Mouse (Mus musculus) cerebellum, postnatal 10 days (tissue): ENCODE measurements at regions not wholly inside any gene's neighbourhood (a gene's known extent, or its start where the extent isn't known, plus 50 kb on each side); places are given as distances from the start of the nearest gene placed in this dataset.
"Not testable (repeated sequence)": the region's sequence is repeated elsewhere in the genome, so short reads cannot be mapped to it uniquely, and the experiment has no call there.

ENCODE experiments used
- DNase-seq, 2 experiments: peaks; one replicate each; pipeline ENCODE4 v3.0.0; 2021; ENCODE audit warnings: mixed read lengths in 2 of 2

DNA sequence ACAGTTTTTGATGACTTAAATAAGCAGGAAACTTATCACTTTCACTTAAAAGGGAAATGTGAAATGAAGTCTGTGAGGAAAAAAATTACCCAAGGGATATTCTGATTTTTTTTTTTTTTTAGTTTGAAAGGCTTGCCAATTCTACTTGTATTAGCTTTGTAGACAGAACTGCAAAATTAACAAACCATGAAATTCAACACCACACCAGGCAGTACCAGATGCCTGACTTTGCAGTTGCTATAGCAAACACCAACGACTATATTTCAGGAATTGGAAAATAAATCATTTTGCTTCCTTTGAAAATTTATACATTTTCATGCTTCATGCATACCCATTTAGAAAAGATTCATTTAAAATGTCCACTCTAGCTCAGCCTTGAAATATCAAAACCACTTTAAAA is 1206.6 kb downstream of the Grik2 start:
- no peak for DNase-seq

DNA sequence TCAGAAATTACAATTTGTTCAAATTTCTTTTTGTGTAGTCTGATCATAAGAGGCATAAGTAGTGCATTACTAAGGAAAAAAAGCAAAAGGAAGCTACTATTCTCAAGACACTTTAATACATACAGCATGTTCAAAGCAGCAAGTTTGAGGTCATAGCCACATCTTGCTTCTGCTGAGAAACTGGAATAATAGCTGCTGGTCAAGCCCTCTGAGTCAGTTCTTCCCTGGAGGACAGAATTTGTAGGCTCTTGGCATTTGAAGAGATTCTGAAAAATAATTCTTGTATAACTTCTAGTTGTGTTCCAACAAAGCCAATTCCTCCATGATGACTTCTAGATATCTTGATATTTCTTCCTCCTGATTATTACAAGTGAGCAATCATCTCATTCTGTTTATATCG is 1207.5 kb downstream of the Grik2 start:
- no peak for DNase-seq

DNA sequence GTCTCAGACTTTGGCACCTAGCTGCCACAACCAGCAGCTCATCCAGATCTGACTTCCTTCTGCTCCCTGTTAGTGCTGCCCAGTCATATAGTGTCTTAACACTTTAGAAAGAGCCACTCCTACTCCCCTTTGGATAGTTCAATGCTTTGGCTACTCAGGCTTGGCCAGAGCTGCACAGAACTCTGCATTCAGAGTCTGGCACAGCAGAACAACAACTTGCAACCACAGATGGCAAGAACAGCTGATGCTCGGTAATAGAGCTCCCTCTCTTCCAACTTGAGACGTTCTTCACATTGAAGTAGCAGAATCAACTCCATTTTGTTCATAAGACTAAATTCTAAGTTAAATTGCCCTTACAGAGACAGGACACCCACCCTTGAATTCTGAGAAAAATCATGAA is 1216.0 kb downstream of the Grik2 start:
- DNase-seq, result peak; percentile 11 to 24

DNA sequence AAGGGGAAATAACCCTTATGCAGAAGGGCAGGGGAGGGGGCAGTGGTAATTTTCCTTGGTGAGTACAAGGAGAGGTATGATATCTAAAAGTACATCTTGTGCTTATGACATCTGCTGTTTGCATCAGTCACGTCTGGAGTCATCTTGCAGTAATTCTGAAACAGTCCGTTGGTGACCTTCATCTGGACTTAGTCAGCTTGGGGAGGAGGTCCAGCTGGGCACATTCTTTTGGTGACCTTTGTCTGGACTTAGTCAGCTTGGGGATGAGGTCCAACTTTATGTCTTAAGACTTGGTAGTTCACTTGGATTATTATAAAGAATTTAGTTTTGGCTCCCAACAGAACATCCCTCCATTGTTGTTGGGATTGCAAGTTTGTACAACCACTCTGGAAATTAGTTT is 1238.8 kb downstream of the Grik2 start:
- DNase-seq, result not testable (repeated sequence)

DNA sequence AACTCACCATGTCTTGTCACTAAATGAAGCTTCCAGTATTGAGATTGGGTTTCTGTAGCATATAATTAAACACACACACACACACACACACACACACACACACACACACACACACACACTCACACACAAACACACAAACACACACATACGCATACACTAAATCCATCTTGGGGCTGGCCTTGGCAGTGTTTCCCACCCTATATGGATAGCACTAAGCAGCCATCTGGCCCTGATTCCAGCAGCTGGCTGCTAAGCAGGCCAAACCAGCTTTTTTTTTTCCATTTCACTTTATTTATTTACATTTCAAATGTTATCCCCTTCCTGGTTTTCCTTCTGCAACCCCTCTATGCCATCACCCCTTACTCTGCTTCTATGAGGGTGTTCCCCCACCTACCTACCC is 1266.3 kb downstream of the Grik2 start:
- DNase-seq, result no peak

DNA sequence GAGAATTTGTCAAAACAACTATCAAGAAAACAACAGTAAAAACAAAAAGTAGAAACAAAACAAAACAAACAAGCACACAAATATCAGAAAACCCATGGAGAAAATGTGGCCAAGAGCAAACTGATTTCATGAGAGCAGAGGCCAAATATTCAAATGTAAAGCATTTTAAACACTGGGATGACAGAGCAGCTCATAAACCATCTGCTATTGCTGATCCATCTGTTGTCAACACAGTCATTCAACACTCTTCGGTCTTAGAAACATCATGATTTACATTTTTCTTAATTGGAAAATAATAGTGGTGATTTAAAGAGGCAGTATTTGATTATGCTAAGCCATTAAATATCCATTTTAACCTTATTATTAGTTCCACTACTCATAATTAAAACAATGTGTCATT is 1315.6 kb downstream of the Grik2 start:
- peak; percentile 12 to 28 for DNase-seq

DNA sequence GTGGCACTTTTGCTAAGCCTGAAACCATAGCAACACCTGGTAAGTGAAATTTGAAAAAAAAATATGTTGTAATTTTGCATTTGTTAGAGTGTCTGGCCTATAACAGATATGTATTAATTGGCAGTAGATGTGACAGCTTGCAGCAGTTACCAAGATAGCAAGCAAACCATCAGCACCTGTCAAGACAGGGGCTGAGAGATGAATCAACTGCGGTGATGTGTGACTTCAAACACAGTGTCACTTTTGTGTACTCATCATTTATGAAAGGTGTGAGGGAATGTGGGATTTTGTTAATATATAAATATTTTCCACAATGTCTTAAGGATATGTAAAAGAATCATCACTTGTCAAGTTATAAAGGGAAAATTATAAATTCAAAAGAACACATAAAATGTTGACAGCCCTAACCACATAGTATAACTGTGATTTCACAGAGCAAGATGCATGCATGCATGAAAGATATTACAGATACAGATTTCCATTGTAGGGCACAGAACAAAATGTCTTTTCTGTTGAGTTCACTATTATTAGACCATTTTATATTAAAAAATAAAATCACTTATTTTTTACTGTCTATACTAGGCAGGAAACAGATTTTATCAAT is 1344.7 kb downstream of the Grik2 start:
- no peak for DNase-seq

DNA sequence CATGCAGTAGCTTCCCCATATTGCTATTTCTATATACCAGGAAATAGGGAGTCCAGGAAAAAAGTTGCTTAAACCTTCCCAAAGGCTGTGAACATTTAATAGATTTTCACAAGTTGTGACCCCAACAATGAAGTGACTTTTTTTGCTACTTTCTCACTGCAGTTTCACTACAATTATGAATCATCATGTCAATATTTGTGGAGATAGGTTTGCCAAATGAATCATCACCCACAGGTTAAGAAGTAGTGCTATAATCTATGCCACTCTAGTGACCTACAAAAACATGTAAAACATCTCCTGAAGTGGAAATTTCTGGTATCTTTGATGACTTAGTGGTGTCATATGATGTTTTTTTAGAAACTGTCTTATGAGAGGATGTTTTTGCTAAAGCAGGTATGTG is 1355.3 kb downstream of the Grik2 start:
- no peak for DNase-seq

DNA sequence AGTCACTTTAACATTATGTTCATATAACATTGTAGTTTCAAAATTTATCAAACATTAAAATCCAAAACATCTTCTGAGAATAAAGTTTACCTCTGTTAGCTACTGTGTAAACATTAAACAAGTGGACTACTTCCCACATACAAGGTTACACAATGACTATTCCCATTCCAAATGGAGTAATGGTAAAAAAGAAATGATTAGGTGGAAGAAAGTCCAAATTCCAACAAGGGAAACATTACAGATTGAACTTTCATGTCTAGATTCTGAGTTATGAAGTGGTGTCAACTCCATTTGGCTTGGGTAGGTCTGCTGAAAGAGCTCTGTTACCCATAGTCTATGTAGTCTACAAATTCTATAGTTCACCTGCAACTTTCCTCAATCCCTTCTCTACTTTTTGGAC is 1363.1 kb downstream of the Grik2 start:
- no peak for DNase-seq

DNA sequence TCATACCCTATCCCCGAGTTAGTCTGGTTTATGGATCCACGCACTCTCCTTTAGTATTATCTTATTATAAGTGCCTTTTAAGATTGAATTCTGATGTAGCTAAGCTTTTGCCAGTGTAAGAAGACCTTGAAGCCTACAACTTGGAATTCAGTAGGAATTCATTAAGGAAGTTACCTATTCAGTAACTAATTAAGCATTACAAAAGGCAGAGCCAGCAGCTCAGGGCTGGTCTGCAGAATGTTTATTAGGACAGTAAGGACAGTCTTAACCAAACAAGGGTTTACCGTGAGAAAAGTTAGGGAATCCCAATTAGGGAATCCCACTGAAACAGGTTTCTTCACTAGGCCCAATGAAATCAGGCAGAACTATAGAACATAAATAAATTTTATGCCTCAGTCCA is 1383.5 kb downstream of the Grik2 start:
- DNase-seq, result no peak
